Mouse (Mus musculus): ENCODE measurements at regions not wholly inside any gene's neighbourhood (a gene's known extent, or its start where the extent isn't known, plus 50 kb on each side); places are given as distances from the start of the nearest gene placed in this dataset.

DNA sequence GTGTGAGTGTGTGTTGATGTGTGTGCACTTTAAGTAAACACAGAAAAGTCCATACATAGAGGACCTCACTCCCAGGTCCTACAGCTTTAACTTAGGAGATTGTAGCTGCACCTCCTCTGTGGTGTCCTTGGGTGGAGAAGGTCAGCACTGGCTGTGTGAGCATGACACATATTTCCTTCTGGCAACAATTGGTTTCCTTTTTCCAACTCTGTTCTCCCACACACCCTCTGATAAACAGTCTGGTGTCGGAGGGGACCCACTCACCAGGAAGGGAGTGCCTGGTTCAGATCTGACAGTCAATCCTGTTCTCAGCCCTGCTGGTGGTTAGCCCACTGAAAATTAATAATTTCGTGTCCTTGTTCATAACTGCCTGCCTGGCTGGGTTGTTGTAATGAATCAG, 276.7 kb downstream of the Ccdc91 start:
- no peak; the same call in 2 of the 3 replicates for TF ChIP-seq GATA1 (IDR thresholded peaks at IDR 0.05; ENCODE audit: borderline replicate concordance, low read length)
- TF ChIP-seq FLI1 (IDR thresholded peaks at IDR 0.05; ENCODE audit: low read length): no peak
- Histone ChIP-seq H3K27me3 (replicated peaks) (peaks cover 5% of the 10 kb centered on the region), H3K4me1 (peaks cover 60% of the 10 kb centered on the region), H3K9me3 (no peaks in the 10 kb centered on the region), H3K4me3 (replicated peaks) (peak overlapping the region; percentile 68), H3K36me3 (replicated peaks; ENCODE audit: low read length) (no peaks in the 10 kb centered on the region)

DNA sequence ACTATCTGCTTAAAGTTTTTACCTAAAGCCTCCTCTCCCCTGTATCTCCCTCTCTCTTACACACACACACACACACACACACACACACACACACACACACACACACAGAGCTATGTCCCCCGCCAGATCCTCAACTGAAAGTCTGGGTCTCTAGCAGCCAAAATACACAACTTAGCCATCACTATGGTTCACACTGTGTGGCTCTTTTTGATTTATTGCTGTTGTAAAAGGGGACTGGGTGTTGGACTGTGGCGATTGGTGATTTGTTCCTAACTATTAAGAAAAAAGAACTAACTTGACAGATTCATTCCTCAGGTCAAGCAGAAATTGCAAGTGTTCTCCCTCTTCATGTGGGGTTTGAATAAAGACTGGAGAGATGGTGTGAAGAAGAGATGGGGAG, 278.2 kb downstream of the Ccdc91 start:
- Histone ChIP-seq H3K4me3 (replicated peaks) (no peak overlapping the region), H3K36me3 (replicated peaks; ENCODE audit: low read length) (no peaks in the 10 kb centered on the region), H3K27me3 (replicated peaks) (peaks cover 5% of the 10 kb centered on the region), H3K4me1 (peaks cover 66% of the 10 kb centered on the region), H3K9me3 (no peaks in the 10 kb centered on the region)
- TF ChIP-seq FLI1 (IDR thresholded peaks at IDR 0.05; ENCODE audit: low read length): no peak
- TF ChIP-seq GATA1 (IDR thresholded peaks at IDR 0.05; ENCODE audit: borderline replicate concordance, low read length): no peak

- Histone ChIP-seq H3K4me1 (peaks cover 74% of the 10 kb centered on the region), H3K36me3 (replicated peaks; ENCODE audit: low read length) (no peaks in the 10 kb centered on the region), H3K9me3 (no peaks in the 10 kb centered on the region), H3K4me3 (replicated peaks) (no peak overlapping the region), H3K27me3 (replicated peaks) (peaks cover 5% of the 10 kb centered on the region)
- TF ChIP-seq FLI1 (IDR thresholded peaks at IDR 0.05; ENCODE audit: low read length) (no peak), GATA1 (IDR thresholded peaks at IDR 0.05; ENCODE audit: borderline replicate concordance, low read length) (no peak)
Observed at GRCm38 (mm10) chr6:147755750-147756523, 280.3 kb downstream of the Ccdc91 start.

- TF ChIP-seq FLI1 (IDR thresholded peaks at IDR 0.05; ENCODE audit: low read length): no peak
- no peak for TF ChIP-seq GATA1 (IDR thresholded peaks at IDR 0.05; ENCODE audit: borderline replicate concordance, low read length)
- peaks cover 57% of the 10 kb centered on the region for H3K4me1 ChIP-seq
- H3K9me3 ChIP-seq: no peaks in the 10 kb centered on the region
- H3K4me3 ChIP-seq (replicated peaks): no peak overlapping the region
- H3K27me3 ChIP-seq (replicated peaks): peaks cover 3% of the 10 kb centered on the region
- H3K36me3 ChIP-seq (replicated peaks; ENCODE audit: low read length): no peaks in the 10 kb centered on the region
Observed at GRCm38 (mm10) chr6:147759485-147759884, 283.9 kb downstream of the Ccdc91 start.

- peaks cover under 1% of the 10 kb centered on the region for H3K27me3 ChIP-seq (replicated peaks)
- peak overlapping the region; percentile 67 for H3K4me3 ChIP-seq (replicated peaks)
- peaks cover 52% of the 10 kb centered on the region for H3K4me1 ChIP-seq
- no peaks in the 10 kb centered on the region for H3K36me3 ChIP-seq (replicated peaks; ENCODE audit: low read length)
- no peaks in the 10 kb centered on the region for H3K9me3 ChIP-seq
- TF ChIP-seq FLI1 (IDR thresholded peaks at IDR 0.05; ENCODE audit: low read length) (no peak), GATA1 (IDR thresholded peaks at IDR 0.05; ENCODE audit: borderline replicate concordance, low read length) (no peak)
Observed at GRCm38 (mm10) chr6:147760113-147760512, 284.5 kb downstream of the Ccdc91 start.

- H3K4me3 ChIP-seq (replicated peaks): no peak overlapping the region
- no peaks in the 10 kb centered on the region for H3K36me3 ChIP-seq (replicated peaks; ENCODE audit: low read length)
- H3K4me1 ChIP-seq: peaks cover 30% of the 10 kb centered on the region
- no peaks in the 10 kb centered on the region for H3K9me3 ChIP-seq
- no peak for TF ChIP-seq FLI1 (IDR thresholded peaks at IDR 0.05; ENCODE audit: low read length)
- TF ChIP-seq GATA1 (IDR thresholded peaks at IDR 0.05; ENCODE audit: borderline replicate concordance, low read length): no peak
- no peaks in the 10 kb centered on the region for H3K27me3 ChIP-seq (replicated peaks)
Observed at GRCm38 (mm10) chr6:147765241-147765640, 281.8 kb upstream of the Far2 start.

DNA sequence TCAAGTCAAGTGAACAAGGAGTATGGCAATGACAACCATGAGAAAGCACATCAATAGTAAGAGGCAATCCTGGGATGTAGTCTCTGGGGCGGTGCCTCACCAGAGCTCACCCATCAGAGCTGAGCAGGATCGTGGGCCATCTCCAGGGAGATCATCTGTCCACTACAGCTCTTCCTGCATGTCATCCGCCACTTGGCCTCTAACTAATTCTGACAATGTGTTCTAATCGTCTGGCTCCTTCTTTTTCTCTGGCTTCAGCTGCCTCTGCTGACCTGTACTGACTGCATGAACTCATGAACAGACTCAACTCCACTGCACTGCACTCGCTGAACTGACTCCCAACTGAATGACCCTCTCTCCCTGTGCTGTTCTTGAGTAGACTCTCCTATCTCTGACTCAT, 277.9 kb upstream of the Far2 start:
- H3K36me3 ChIP-seq (replicated peaks; ENCODE audit: low read length): no peaks in the 10 kb centered on the region
- H3K9me3 ChIP-seq: no peaks in the 10 kb centered on the region
- H3K27me3 ChIP-seq (replicated peaks): peaks cover 5% of the 10 kb centered on the region
- H3K4me3 ChIP-seq (replicated peaks): no peak overlapping the region
- TF ChIP-seq GATA1 (IDR thresholded peaks at IDR 0.05; ENCODE audit: borderline replicate concordance, low read length) (no peak), FLI1 (IDR thresholded peaks at IDR 0.05; ENCODE audit: low read length) (no peak)
- H3K4me1 ChIP-seq: peaks cover 17% of the 10 kb centered on the region

GRCm38 (mm10) chr6:147770034-147770433, 277.0 kb upstream of the Far2 start:
- H3K9me3 ChIP-seq: peaks cover 6% of the 10 kb centered on the region; the same call in 1 of the 2 replicates
- H3K27me3 ChIP-seq (replicated peaks): peaks cover 10% of the 10 kb centered on the region
- TF ChIP-seq FLI1 (IDR thresholded peaks at IDR 0.05; ENCODE audit: low read length) (no peak), GATA1 (IDR thresholded peaks at IDR 0.05; ENCODE audit: borderline replicate concordance, low read length) (no peak)
- peaks cover 17% of the 10 kb centered on the region for H3K4me1 ChIP-seq
- H3K36me3 ChIP-seq (replicated peaks; ENCODE audit: low read length): no peaks in the 10 kb centered on the region
- no peak overlapping the region for H3K4me3 ChIP-seq (replicated peaks)

- peaks cover 15% of the 10 kb centered on the region for H3K9me3 ChIP-seq
Observed at GRCm38 (mm10) chr6:147771411-147771810, 275.6 kb upstream of the Far2 start.

DNA sequence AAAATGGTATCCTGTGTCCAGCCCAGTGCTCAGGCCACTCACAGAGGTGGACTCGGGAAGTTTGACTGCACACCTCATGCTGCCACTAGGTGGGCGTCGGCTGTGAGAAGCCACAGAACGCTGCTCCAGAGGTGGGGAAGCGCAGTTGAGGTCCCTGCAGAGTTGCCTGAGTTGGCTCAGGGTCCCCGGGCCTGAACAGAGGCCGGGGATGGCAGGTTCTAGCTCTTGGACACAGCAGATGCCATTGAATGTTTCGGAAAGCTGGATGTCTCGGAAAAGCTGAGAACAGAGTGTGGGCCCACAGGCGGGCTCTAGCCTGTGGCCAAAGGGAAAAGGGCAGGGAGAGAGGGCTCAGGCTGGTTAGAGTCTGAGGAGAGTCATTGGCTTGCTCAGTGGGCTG, 273.2 kb upstream of the Far2 start:
- Histone ChIP-seq H3K4me1 (peaks cover 17% of the 10 kb centered on the region), H3K27me3 (replicated peaks) (peaks cover 15% of the 10 kb centered on the region), H3K36me3 (replicated peaks; ENCODE audit: low read length) (no peaks in the 10 kb centered on the region), H3K9me3 (peaks cover 15% of the 10 kb centered on the region), H3K4me3 (replicated peaks) (no peak overlapping the region)
- no peak for TF ChIP-seq FLI1 (IDR thresholded peaks at IDR 0.05; ENCODE audit: low read length)
- no peak for TF ChIP-seq GATA1 (IDR thresholded peaks at IDR 0.05; ENCODE audit: borderline replicate concordance, low read length)

More at GRCm38 (mm10) chr6:147771411-147771810, 275.6 kb upstream of the Far2 start:
- Histone ChIP-seq H3K4me3 (replicated peaks) (no peak overlapping the region), H3K4me1 (peaks cover 17% of the 10 kb centered on the region), H3K36me3 (replicated peaks; ENCODE audit: low read length) (no peaks in the 10 kb centered on the region), H3K27me3 (replicated peaks) (peaks cover 14% of the 10 kb centered on the region)
- TF ChIP-seq GATA1 (IDR thresholded peaks at IDR 0.05; ENCODE audit: borderline replicate concordance, low read length) (no peak), FLI1 (IDR thresholded peaks at IDR 0.05; ENCODE audit: low read length) (no peak)

All from megakaryocyte, embryonic 14.5 days (primary cell).